Mouse (Mus musculus): Measurements from ENCODE around the gene Zkscan16. TPM values are rescaled to one million over a fixed set of nuclear protein-coding genes. Genes with fewer than 3 reads are reported as not detected.
A peak's percentile ranks its signal among the peaks of the same experiment; 100 is the strongest.

Zkscan16 gene
- polyA plus RNA-seq, 1 experiment from 2014 or later = 3.0 TPM

DNA sequence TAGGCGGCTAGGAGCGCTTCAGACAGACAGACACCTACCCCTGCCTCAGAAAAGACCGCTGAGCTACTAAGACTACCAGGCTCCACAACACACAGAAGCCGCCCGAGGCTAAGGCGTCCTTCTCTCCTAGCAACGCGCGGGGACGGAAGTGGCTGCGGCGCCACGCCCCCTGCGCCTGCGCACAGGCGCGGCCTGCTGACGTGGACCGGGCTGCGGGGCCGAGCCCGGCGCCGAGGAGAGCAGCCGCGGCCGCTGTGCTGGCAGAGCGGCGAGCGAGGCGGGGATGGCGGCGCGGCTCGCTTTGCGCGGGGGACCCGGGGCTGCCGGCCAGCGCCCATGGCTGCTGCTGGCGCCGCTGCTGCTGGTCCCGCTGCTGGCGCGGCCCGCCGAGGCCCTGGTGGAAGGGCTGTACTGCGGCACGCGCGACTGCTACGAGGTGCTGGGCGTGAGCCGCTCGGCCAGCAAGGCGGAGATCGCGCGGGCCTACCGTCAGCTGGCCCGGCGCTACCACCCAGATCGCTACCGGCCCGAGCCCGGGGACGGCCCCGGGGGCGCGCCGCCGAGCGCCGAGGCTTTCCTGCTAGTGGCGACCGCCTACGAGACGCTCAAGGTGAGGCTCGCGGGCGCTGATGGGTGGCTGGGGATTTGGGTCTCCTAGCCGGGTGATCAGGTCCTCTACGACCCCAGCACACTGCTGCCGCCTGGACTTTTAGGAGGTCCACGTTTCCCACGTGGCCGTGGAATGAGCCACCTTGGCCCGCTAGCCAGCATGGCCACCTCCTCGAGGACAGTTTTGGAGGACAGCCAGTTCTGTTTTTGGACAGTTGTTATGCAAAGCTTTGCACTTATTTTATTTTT, 59.7 kb downstream of the Zkscan16 start, which contains the start of gene Gm20503:
Gene Gm20503, plus strand, starts transcription at position 263 of the 858 bp plus-strand sequence.
- Histone ChIP-seq H3K9me3 (replicated peaks; ENCODE audit: control insufficient read depth, low read length, poor library complexity, severe bottlenecking) (no peaks in the 10 kb centered on the region), H3K9ac (ENCODE audit: low read depth, low read length) (peak within 1 kb of the TSS; percentile 89), H3K4me3 (ENCODE audit: low read depth, low read length) (peak within 1 kb of the TSS; percentile 56), H3K27ac (ENCODE audit: low read length) (peak within 1 kb of the TSS; percentile 86), H3K4me1 (ENCODE audit: control insufficient read depth, insufficient read depth, low read length) (peaks cover 32% of the 10 kb centered on the region), H3K4me2 (ENCODE audit: low read length) (peak within 1 kb of the TSS; percentile 69), H3K36me3 (ENCODE audit: control insufficient read depth, insufficient read depth, low read length) (no peaks in the 10 kb centered on the region), H3K27me3 (ENCODE audit: control insufficient read depth, insufficient read depth, low read depth, low read length) (no peaks in the 10 kb centered on the region; the same call in 1 of the 2 replicates)
- under 1% methylated on average over 86 of the region's 89 CpGs for WGBS
- peak; percentile 99 for ATAC-seq

- Histone ChIP-seq H3K9me3 (replicated peaks; ENCODE audit: control insufficient read depth, low read length, poor library complexity, severe bottlenecking) (no peaks in the 10 kb centered on the region), H3K9ac (ENCODE audit: low read depth, low read length) (peak overlapping the region; percentile 89), H3K27ac (ENCODE audit: low read length) (no peak overlapping the region), H3K36me3 (ENCODE audit: control insufficient read depth, insufficient read depth, low read length) (no peaks in the 10 kb centered on the region), H3K4me2 (ENCODE audit: low read length) (peak overlapping the region; percentile 69), H3K27me3 (ENCODE audit: control insufficient read depth, insufficient read depth, low read depth, low read length) (no peaks in the 10 kb centered on the region; the same call in 1 of the 2 replicates), H3K4me1 (ENCODE audit: control insufficient read depth, insufficient read depth, low read length) (peaks cover 32% of the 10 kb centered on the region), H3K4me3 (ENCODE audit: low read depth, low read length) (peak overlapping the region; percentile 56)
- WGBS = 42% methylated on average over 7 of the region's 7 CpGs
- ATAC-seq = no peak
Measured at GRCm38 (mm10) chr4:59003806-59004200, 60.4 kb downstream of the Zkscan16 start.

GRCm38 (mm10) chr4:59006211-59006610, 62.8 kb downstream of the Zkscan16 start:
- Histone ChIP-seq H3K36me3 (ENCODE audit: control insufficient read depth, insufficient read depth, low read length) (no peaks in the 10 kb centered on the region), H3K27me3 (ENCODE audit: control insufficient read depth, insufficient read depth, low read depth, low read length) (no peaks in the 10 kb centered on the region; the same call in 1 of the 2 replicates), H3K27ac (ENCODE audit: low read length) (no peak overlapping the region), H3K9me3 (replicated peaks; ENCODE audit: control insufficient read depth, low read length, poor library complexity, severe bottlenecking) (no peaks in the 10 kb centered on the region), H3K9ac (ENCODE audit: low read depth, low read length) (no peak overlapping the region), H3K4me2 (ENCODE audit: low read length) (no peak overlapping the region), H3K4me1 (ENCODE audit: control insufficient read depth, insufficient read depth, low read length) (peaks cover 32% of the 10 kb centered on the region), H3K4me3 (ENCODE audit: low read depth, low read length) (no peak overlapping the region)
- no peak for ATAC-seq
- WGBS = 63% methylated on average over 8 of the region's 8 CpGs

DNA sequence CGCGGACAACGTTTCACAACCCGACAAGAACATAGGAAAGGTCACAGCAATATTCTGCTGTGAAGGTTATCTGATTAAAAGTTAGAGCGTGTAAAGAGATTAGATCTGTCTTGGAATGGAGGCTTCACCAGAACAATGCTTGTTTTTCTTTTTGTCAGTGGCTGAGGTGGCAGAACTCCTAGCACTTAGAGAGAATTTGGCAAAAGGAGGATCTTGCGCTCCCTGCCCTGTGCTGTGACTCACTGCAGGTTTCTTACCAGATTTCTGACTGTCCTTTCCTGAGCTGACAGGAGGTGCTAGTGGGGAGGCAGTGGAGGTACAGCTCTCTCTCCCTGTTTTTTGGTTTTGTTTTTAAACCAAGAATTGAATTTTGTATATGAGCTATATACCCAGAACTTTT, 63.6 kb downstream of the Zkscan16 start:
- no peaks in the 10 kb centered on the region; the same call in 1 of the 2 replicates for H3K27me3 ChIP-seq (ENCODE audit: control insufficient read depth, insufficient read depth, low read depth, low read length)
- H3K4me3 ChIP-seq (ENCODE audit: low read depth, low read length) = no peak overlapping the region
- no peaks in the 10 kb centered on the region for H3K36me3 ChIP-seq (ENCODE audit: control insufficient read depth, insufficient read depth, low read length)
- WGBS = 38% methylated on average over 6 of the region's 6 CpGs
- H3K9ac ChIP-seq (ENCODE audit: low read depth, low read length) = no peak overlapping the region
- H3K4me1 ChIP-seq (ENCODE audit: control insufficient read depth, insufficient read depth, low read length) = peaks cover 32% of the 10 kb centered on the region
- no peaks in the 10 kb centered on the region for H3K9me3 ChIP-seq (replicated peaks; ENCODE audit: control insufficient read depth, low read length, poor library complexity, severe bottlenecking)
- H3K27ac ChIP-seq (ENCODE audit: low read length) = no peak overlapping the region
- H3K4me2 ChIP-seq (ENCODE audit: low read length) = no peak overlapping the region
- no peak for ATAC-seq

Other genes with a start within 250 kb of the Zkscan16 start
- gene Olfr267, start 155.9 kb upstream of the Zkscan16 start, polyA plus RNA-seq (2015; fragmentation: Nextera tagmentation; extraction: Ambion mirVana) = not detected in 2 replicates
- gene Ecpas, start 30.9 kb upstream of the Zkscan16 start, polyA plus RNA-seq (2015; fragmentation: Nextera tagmentation; extraction: Ambion mirVana) = 33.2 and 38.6 TPM in 2 replicates
- 3.7 and 3.9 TPM in 2 replicates for gene Ptgr1, start 43.5 kb downstream of the Zkscan16 start, polyA plus RNA-seq (2015; fragmentation: Nextera tagmentation; extraction: Ambion mirVana)
- gene Dnajc25, start 51.4 kb downstream of the Zkscan16 start, polyA plus RNA-seq (2015; fragmentation: Nextera tagmentation; extraction: Ambion mirVana) = 5.2 and 5.5 TPM in 2 replicates
- 6.4 and 7.6 TPM in 2 replicates for gene Gm20503, start 59.6 kb downstream of the Zkscan16 start, polyA plus RNA-seq (2015; fragmentation: Nextera tagmentation; extraction: Ambion mirVana)
- gene Gng10, start 91.5 kb downstream of the Zkscan16 start, polyA plus RNA-seq (2015; fragmentation: Nextera tagmentation; extraction: Ambion mirVana) = 219 and 224 TPM in 2 replicates
- 0.04 TPM in 1 of 2 replicates, not detected in the other for gene AI481877, start 195.4 kb downstream of the Zkscan16 start, polyA plus RNA-seq (2015; fragmentation: Nextera tagmentation; extraction: Ambion mirVana)
- 18.1 and 22.2 TPM in 2 replicates for gene Ugcg, start 245.6 kb downstream of the Zkscan16 start, polyA plus RNA-seq (2015; fragmentation: Nextera tagmentation; extraction: Ambion mirVana)

All from midbrain, embryonic 16.5 days (tissue).